Mouse (Mus musculus) embryonic fibroblast, embryonic 13.5 days (primary cell): ENCODE data around the gene Ctsw.

ENCODE experiments used
- CTCF ChIP-seq: IDR thresholded peaks from 2 replicates; pipeline ENCODE4 v1.5.1; 2011; ENCODE audit warnings: mild to moderate bottlenecking, control low read depth, low read length, moderate library complexity, borderline replicate concordance; ENCODE audit not compliant: insufficient read depth
- POLR2A ChIP-seq: IDR thresholded peaks from 2 replicates; pipeline ENCODE4 v1.6.1; 2011; ENCODE audit warnings: low read depth, mild to moderate bottlenecking, control low read depth, low read length, moderate library complexity

DNA sequence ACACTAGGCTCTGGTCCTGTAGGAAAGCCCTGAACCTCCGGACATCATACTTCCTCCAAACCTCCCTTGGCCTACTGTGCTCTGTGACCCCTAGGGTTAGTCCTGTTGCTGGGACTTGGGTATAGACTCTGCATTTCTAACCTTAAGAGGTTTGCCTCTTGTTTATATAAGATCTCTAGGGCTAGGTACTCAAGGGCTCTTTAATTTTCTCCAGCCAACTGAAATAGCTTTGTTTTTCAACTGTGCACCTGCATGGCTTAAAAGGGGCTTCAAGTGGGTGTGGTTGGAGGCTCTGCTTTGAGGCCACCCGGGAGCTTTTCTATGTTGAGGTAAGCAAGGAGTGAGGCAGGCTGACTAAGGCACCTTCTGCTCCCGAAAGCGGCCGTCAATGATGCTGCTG is 16.2 kb upstream of the Ctsw start:
- TF ChIP-seq CTCF (no peak), POLR2A (no peak; the same call in 1 of the 2 replicates)
